Mouse (Mus musculus) kidney, adult 2 months (tissue): ENCODE measurements at regions not wholly inside any gene's neighbourhood (a gene's known extent, or its start where the extent isn't known, plus 50 kb on each side); places are given as distances from the start of the nearest gene placed in this dataset.

ENCODE experiments used
- DNase-seq: peaks from one replicate; pipeline ENCODE4 v3.0.0; 2021
- H3K27ac ChIP-seq: fragments of 200-500 bp; 2 replicates; pipeline ENCODE4 v1.5.1; 2012; ENCODE audit warnings: low read depth, low read length, control low read depth, inconsistent platforms; ENCODE audit not compliant: insufficient read depth
- H3K27me3 ChIP-seq: fragments of 200-500 bp; replicated peaks from 2 replicates; pipeline ENCODE4 v1.6.1; 2012; ENCODE audit warnings: mild to moderate bottlenecking, moderate library complexity, low read length, inconsistent platforms; ENCODE audit not compliant: control insufficient read depth, insufficient read depth
- H3K36me3 ChIP-seq: fragments of 200-500 bp; 2 replicates; pipeline ENCODE4 v1.6.1; 2012; ENCODE audit warnings: mild to moderate bottlenecking, moderate library complexity, low read length, inconsistent platforms; ENCODE audit not compliant: control insufficient read depth, insufficient read depth
- H3K4me1 ChIP-seq: fragments of 200-500 bp; 2 replicates; pipeline ENCODE4 v1.6.1; 2011; ENCODE audit warnings: low read length; ENCODE audit not compliant: control insufficient read depth, insufficient read depth
- H3K4me3 ChIP-seq: fragments of 200-500 bp; 2 replicates; pipeline ENCODE4 v1.5.1; 2011; ENCODE audit warnings: mild to moderate bottlenecking, low read depth, low read length, control low read depth; ENCODE audit not compliant: insufficient read depth
- CTCF ChIP-seq: fragments of 200-500 bp; conservative IDR thresholded peaks from 2 replicates; pipeline ENCODE4 v1.5.1; 2011; ENCODE audit warnings: low read depth, mild to moderate bottlenecking, control low read depth, low read length, moderate library complexity, mixed read lengths; ENCODE audit not compliant: insufficient read depth, insufficient read length
- POLR2A ChIP-seq: fragments of 200-500 bp; IDR thresholded peaks from one replicate; pipeline ENCODE4 v1.6.1; 2011; ENCODE audit warnings: low read depth, low read length, control low read depth
- WGBS: fragments of 180-500 bp; shearing (Covaris S2); methylation state at CpG from one replicate; pipeline ENCODE4 v1.1.7; 2018; 5-methylcytosine and 5-hydroxymethylcytosine counted together

DNA sequence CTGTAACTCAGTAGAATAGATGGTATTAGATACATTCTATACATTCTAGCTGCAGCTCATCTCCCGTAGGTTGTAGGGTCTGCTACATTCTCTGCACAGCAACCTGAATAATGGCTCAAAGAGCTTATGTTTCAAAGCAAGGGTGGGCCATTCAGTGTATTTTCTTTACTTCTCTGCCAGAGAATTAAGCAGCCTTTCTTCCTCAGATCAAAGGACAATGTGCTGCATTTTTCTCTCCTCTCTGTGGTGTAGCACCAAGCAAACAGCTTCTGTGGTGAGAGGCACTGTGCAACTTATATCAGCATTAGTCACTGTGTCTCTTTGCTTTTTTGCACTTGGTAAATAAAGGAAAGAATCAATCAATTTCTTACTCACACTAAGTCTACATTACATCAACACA is 1983.7 kb upstream of the 5930422O12Rik start:
- no peak for TF ChIP-seq POLR2A
- no peak for TF ChIP-seq CTCF
- Histone ChIP-seq H3K27ac (no peak overlapping the region), H3K36me3 (no peaks in the 10 kb centered on the region), H3K27me3 (no peaks in the 10 kb centered on the region), H3K4me3 (no peak overlapping the region), H3K4me1 (no peaks in the 10 kb centered on the region)
- 46% methylated on average over 1 of the region's 1 CpGs for WGBS
- DNase-seq: no peak

GRCm38 (mm10) chr8:31447984-31448383 is 1980.5 kb upstream of the 5930422O12Rik start:
- Histone ChIP-seq H3K27me3 (no peaks in the 10 kb centered on the region), H3K4me3 (no peak overlapping the region), H3K4me1 (no peaks in the 10 kb centered on the region), H3K27ac (no peak overlapping the region), H3K36me3 (no peaks in the 10 kb centered on the region)
- WGBS: 66% methylated on average over 2 of the region's 2 CpGs
- TF ChIP-seq CTCF (no peak), POLR2A (no peak)
- DNase-seq: no peak

GRCm38 (mm10) chr8:31454736-31455391 is 1973.6 kb upstream of the 5930422O12Rik start:
- Histone ChIP-seq H3K4me1 (no peaks in the 10 kb centered on the region), H3K36me3 (no peaks in the 10 kb centered on the region), H3K27me3 (no peaks in the 10 kb centered on the region), H3K4me3 (no peak overlapping the region), H3K27ac (no peak overlapping the region)
- WGBS: 59% methylated on average over 16 of the region's 16 CpGs
- TF ChIP-seq POLR2A (no peak), CTCF (no peak)
- DNase-seq: no peak

- Histone ChIP-seq H3K36me3 (no peaks in the 10 kb centered on the region), H3K27ac (no peak overlapping the region), H3K27me3 (no peaks in the 10 kb centered on the region), H3K4me3 (no peak overlapping the region), H3K4me1 (no peaks in the 10 kb centered on the region)
- DNase-seq: peak; percentile 2
- TF ChIP-seq CTCF (peak; percentile 26; the same call in 1 of the 2 replicates), POLR2A (no peak)
- WGBS: 81% methylated on average over 3 of the region's 3 CpGs
These were observed 1968.2 kb upstream of the 5930422O12Rik start for GRCm38 (mm10) chr8:31460349-31460748.
